Mouse (Mus musculus): ENCODE measurements at regions not wholly inside any gene's neighbourhood (a gene's known extent, or its start where the extent isn't known, plus 50 kb on each side); places are given as distances from the start of the nearest gene placed in this dataset.
A peak's percentile ranks its signal among the peaks of the same experiment; 100 is the strongest.
"Not testable (repeated sequence)": the region's sequence is repeated elsewhere in the genome, so short reads cannot be mapped to it uniquely, and the experiment has no call there.

GRCm38 (mm10) chr4:69677315-69677714, 723.1 kb upstream of the Brinp1 start:
- no peak for DNase-seq (ENCODE audit: low spot score)

GRCm38 (mm10) chr4:69673456-69673855, 719.3 kb upstream of the Brinp1 start:
- DNase-seq (ENCODE audit: low spot score) = no peak

- no peak for DNase-seq (ENCODE audit: low spot score)
These were observed 674.7 kb upstream of the Brinp1 start for GRCm38 (mm10) chr4:69628908-69629307.

- not testable (repeated sequence) for DNase-seq (ENCODE audit: low spot score)
These were observed 672.2 kb upstream of the Brinp1 start for GRCm38 (mm10) chr4:69626426-69626825.

GRCm38 (mm10) chr4:69625831-69626230, 671.6 kb upstream of the Brinp1 start:
- DNase-seq (ENCODE audit: low spot score) = no peak

- DNase-seq (ENCODE audit: low spot score) = no peak
These were observed 666.9 kb upstream of the Brinp1 start for GRCm38 (mm10) chr4:69621058-69621609.

- DNase-seq (ENCODE audit: low spot score) = no peak
These were observed 664.0 kb upstream of the Brinp1 start for GRCm38 (mm10) chr4:69618161-69618730.

- DNase-seq (ENCODE audit: low spot score) = no peak
These were observed 660.7 kb upstream of the Brinp1 start for GRCm38 (mm10) chr4:69614901-69615300.

- no peak for DNase-seq (ENCODE audit: low spot score)
These were observed 657.6 kb upstream of the Brinp1 start for GRCm38 (mm10) chr4:69611681-69612300.

GRCm38 (mm10) chr4:69608885-69609284, 654.7 kb upstream of the Brinp1 start:
- DNase-seq (ENCODE audit: low spot score) = no peak

- DNase-seq (ENCODE audit: low spot score) = no peak
These were observed 642.9 kb upstream of the Brinp1 start for GRCm38 (mm10) chr4:69596992-69597541.

GRCm38 (mm10) chr4:69594022-69594421, 639.8 kb upstream of the Brinp1 start:
- no peak for DNase-seq (ENCODE audit: low spot score)

GRCm38 (mm10) chr4:69576256-69576655, 622.1 kb upstream of the Brinp1 start:
- DNase-seq (ENCODE audit: low spot score) = no peak

- no peak for DNase-seq (ENCODE audit: low spot score)
These were observed 593.9 kb upstream of the Brinp1 start for GRCm38 (mm10) chr4:69548104-69548503.

- peak; percentile 3 for DNase-seq (ENCODE audit: low spot score)
These were observed 584.1 kb upstream of the Brinp1 start for GRCm38 (mm10) chr4:69538172-69538908.

- no peak for DNase-seq (ENCODE audit: low spot score)
These were observed 578.9 kb upstream of the Brinp1 start for GRCm38 (mm10) chr4:69533107-69533506.

- no peak for DNase-seq (ENCODE audit: low spot score)
These were observed 568.9 kb upstream of the Brinp1 start for GRCm38 (mm10) chr4:69523112-69523511.

- DNase-seq (ENCODE audit: low spot score) = no peak
These were observed 554.1 kb upstream of the Brinp1 start for GRCm38 (mm10) chr4:69508281-69508680.

GRCm38 (mm10) chr4:69471200-69471599, 517.0 kb upstream of the Brinp1 start:
- DNase-seq (ENCODE audit: low spot score) = no peak

- DNase-seq (ENCODE audit: low spot score) = no peak
These were observed 505.8 kb upstream of the Brinp1 start for GRCm38 (mm10) chr4:69459990-69460389.

- no peak for DNase-seq (ENCODE audit: low spot score)
These were observed 502.2 kb upstream of the Brinp1 start for GRCm38 (mm10) chr4:69456420-69456819.

- DNase-seq (ENCODE audit: low spot score) = no peak
These were observed 492.0 kb upstream of the Brinp1 start for GRCm38 (mm10) chr4:69446161-69446560.

- no peak for DNase-seq (ENCODE audit: low spot score)
These were observed 489.8 kb upstream of the Brinp1 start for GRCm38 (mm10) chr4:69443956-69444355.

Data from urinary bladder, postnatal 14 days (tissue).